Mouse (Mus musculus) spleen, adult 2 months (tissue): ENCODE results near the gene Wdr26.

ENCODE experiments used
- CTCF ChIP-seq: fragments of 200-500 bp; IDR thresholded peaks from 2 replicates; pipeline ENCODE4 v1.5.1; 2011; ENCODE audit warnings: mild to moderate bottlenecking, inconsistent platforms; ENCODE audit not compliant: insufficient read depth, insufficient read length, insufficient replicate concordance; ENCODE audit errors: extremely low read depth
- POLR2A ChIP-seq: fragments of 200-500 bp; IDR thresholded peaks from 2 replicates; pipeline ENCODE4 v1.6.1; 2011; ENCODE audit warnings: low read depth, low read length, inconsistent platforms

DNA sequence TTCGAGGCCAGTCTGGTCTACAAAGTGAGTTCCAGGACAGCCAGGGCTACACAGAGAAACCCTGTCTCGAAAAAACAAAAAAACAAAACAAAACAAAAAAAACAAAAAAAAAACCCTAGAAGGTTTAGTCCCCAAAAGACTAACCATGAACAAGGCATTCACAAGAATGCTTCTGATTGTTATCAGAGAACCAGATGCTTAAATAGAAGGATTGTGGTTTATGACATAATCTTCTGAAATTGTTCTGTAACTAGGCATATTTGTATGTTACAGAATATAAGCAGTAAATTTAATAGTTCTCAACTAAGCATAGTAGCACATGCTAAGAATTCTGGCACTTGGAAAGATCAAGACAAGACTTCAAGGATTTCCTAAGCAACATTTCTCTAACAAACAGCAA, 87.7 kb downstream of the Wdr26 start:
- TF ChIP-seq POLR2A (no peak), CTCF (no peak)
